Mouse (Mus musculus): ENCODE data around the gene Etnk2. TPM values are rescaled to one million over a fixed set of nuclear protein-coding genes. Genes with fewer than 3 reads are reported as not detected.
A peak's percentile ranks its signal among the peaks of the same experiment; 100 is the strongest.
"Not testable (repeated sequence)": the region's sequence is repeated elsewhere in the genome, so short reads cannot be mapped to it uniquely, and the experiment has no call there.

Etnk2 gene
- 1 to 10 TPM; 1.8 to 2.7 TPM for total RNA-seq (2021)

DNA sequence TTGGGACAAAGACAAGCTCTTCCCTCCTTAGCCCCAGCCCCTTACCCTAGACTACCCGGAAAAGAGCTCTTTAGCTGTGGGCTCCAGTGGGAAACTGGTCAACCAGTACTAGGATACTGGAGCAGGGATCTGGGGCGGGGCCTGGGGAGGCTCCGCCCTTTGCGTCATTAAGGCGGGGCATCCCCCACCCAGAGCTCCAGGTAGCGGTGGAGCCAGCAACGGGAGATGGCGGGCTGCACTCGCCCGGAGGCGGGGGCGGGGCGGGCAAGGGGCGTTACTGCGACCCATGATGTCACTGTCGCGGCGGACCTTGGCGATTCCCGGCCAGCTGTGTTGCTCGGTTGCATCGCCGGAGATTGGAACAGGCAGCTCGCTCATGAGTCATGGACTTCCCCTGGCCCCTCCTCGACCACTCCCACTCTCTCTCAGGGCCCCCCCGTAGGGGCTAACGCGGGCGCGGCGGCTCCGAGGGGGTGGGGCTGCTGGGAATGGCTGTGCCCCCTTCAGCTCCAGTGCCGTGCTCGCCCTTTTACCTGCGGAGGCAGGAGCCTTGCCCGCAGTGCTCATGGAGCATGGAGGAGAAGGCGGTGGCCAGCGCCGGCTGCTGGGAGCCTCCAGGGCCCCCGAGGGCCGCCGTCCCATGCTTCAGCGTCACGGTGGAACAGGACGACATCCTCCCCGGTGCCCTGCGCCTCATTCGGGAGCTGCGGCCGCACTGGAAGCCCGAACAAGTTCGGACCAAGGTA is at the start of gene Etnk2:
Gene Etnk2 (plus strand): TSS at position 297 of the 746 bp plus-strand sequence.
- DNase-seq (ENCODE audit: extremely low spot score in 1 of 2, low spot score in 1 of 2) = peak; percentile 55 to 62

GRCm38 (mm10) chr1:133314364-133314763 is 49.0 kb upstream of the Etnk2 start:
- peak; percentile 56 to 78 for DNase-seq (ENCODE audit: extremely low spot score in 1 of 2, low spot score in 1 of 2)

DNA sequence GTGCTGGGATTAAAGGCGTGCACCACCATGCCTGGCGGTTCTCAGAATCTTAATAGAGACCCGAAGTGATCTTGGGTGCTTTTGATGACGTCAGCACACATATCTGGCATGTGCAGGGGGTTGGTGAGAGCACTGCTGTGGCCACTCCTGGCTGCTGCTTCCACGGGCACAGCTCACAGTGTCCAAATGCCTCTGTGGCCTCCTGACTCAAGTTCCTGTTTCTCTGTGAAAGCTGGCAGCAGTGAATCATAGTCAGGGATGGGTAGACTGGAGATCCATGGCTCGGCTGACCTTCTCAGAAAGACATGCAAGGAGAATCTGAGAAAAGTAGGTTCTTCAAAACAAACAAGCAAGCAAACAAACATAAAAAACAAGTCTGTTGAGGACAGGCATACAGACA is 47.6 kb upstream of the Etnk2 start:
- no peak for DNase-seq (ENCODE audit: extremely low spot score in 1 of 2, low spot score in 1 of 2)

DNA sequence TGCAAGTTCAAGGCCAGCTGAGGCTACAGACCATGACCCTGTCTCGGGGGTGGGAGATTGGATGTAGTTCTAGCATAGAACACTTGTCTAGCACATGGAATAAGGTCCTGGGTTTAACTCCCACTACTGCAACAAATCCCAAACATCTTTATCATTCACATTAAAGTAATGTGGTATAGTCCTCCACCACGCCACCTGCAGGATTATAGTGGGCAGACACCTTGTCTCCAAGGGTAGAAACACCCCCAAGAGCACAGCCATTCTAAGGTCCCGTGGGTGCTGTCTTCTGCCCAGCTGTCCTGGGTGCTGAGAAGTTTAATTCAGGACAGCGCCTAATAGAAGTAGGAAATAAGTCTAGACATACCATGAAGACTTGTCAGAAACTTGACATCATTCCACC is 46.8 kb upstream of the Etnk2 start:
- no peak for DNase-seq (ENCODE audit: extremely low spot score in 1 of 2, low spot score in 1 of 2)

GRCm38 (mm10) chr1:133317149-133317548 is 46.2 kb upstream of the Etnk2 start:
- DNase-seq (ENCODE audit: extremely low spot score in 1 of 2, low spot score in 1 of 2) = no peak

DNA sequence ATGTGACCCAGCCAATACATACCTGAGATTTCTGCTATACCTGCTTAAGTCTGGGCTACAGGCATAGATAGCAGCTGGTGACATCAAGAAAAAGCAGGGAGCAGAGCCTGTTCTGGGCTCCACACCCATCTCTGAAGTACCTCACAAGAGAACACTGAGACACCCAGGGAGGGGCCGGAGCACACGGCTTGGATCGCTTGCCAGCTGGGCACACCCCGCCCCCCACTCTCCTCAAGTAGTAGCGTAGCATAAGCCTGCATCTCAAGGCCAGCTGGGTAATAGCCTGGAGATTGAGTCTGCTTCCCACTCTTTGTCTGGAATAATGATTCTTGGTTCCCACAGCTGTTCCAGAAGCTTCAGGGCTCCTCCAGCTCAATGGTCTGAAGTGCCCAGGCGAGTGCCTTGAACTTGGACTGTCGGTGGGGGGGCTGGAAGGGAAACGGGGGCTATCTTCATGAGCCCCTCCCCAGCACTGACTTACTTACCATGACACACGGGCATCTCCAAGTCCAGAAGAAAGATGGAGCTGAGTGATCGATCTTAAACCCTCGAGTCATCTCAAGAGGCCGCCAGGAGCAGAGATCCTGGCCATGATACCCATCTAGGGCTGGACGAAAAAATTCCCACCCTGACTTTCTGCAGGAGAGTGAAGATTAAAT is 42.0 kb upstream of the Etnk2 start, which contains the start of gene Kiss1:
Gene Kiss1 (plus strand): TSS at position 609 of the 659 bp plus-strand sequence.
- DNase-seq (ENCODE audit: extremely low spot score in 1 of 2, low spot score in 1 of 2) = peak in 1 of 2 experiments; percentile 26

GRCm38 (mm10) chr1:133323333-133323732 is 40.0 kb upstream of the Etnk2 start:
- no peak for DNase-seq (ENCODE audit: extremely low spot score in 1 of 2, low spot score in 1 of 2)

DNA sequence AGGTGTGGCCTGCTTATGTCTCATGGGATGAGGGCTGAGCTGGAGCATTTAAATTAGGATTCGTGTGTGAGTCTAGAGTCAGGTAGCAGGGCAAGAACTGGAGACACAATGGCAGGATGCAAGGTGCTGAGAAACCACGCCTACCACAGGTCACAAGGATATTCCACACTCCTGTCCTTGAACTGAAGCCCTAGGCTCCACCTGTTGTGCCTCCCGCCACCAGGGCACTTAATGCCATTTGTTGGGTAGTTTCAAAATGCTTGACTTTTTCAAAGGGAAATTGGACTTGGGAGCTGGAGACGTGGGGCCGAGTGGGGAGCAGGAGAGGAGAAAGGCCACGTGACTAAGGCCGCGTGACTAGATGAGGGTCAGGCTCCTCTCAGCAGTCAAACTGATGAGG is 37.4 kb upstream of the Etnk2 start:
- DNase-seq (ENCODE audit: extremely low spot score in 1 of 2, low spot score in 1 of 2) = no peak

DNA sequence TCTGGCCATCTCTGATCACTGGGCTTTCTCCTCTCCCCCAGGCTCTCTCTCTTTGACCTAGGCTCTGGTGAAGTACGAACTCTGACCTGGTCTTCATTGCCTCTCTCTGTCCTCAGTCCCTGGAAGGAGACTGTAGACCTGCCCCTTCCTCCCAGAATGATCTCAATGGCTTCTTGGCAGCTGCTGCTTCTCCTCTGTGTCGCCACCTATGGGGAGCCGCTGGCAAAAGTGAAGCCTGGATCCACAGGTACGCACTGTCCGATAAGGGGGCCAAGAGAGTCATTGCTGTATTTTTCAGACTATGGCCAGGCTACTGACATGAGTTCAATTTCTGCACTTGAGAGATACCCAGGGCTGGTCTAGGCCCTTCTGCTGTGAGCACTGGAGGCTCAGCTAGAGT is 36.3 kb upstream of the Etnk2 start:
- no peak for DNase-seq (ENCODE audit: extremely low spot score in 1 of 2, low spot score in 1 of 2)

- DNase-seq (ENCODE audit: extremely low spot score in 1 of 2, low spot score in 1 of 2) = no peak
Measured at GRCm38 (mm10) chr1:133328299-133328795, 35.0 kb upstream of the Etnk2 start.

- no peak for DNase-seq (ENCODE audit: extremely low spot score in 1 of 2, low spot score in 1 of 2)
Measured at GRCm38 (mm10) chr1:133328896-133329637, 34.3 kb upstream of the Etnk2 start.

- no peak for DNase-seq (ENCODE audit: extremely low spot score in 1 of 2, low spot score in 1 of 2)
Measured at GRCm38 (mm10) chr1:133329638-133329964, 33.8 kb upstream of the Etnk2 start.

GRCm38 (mm10) chr1:133331142-133331541 is 32.2 kb upstream of the Etnk2 start:
- DNase-seq (ENCODE audit: extremely low spot score in 1 of 2, low spot score in 1 of 2) = no peak

- no peak for DNase-seq (ENCODE audit: extremely low spot score in 1 of 2, low spot score in 1 of 2)
Measured at GRCm38 (mm10) chr1:133332656-133333430, 30.5 kb upstream of the Etnk2 start.

- no peak for DNase-seq (ENCODE audit: extremely low spot score in 1 of 2, low spot score in 1 of 2)
Measured at GRCm38 (mm10) chr1:133333937-133334336, 29.4 kb upstream of the Etnk2 start.

DNA sequence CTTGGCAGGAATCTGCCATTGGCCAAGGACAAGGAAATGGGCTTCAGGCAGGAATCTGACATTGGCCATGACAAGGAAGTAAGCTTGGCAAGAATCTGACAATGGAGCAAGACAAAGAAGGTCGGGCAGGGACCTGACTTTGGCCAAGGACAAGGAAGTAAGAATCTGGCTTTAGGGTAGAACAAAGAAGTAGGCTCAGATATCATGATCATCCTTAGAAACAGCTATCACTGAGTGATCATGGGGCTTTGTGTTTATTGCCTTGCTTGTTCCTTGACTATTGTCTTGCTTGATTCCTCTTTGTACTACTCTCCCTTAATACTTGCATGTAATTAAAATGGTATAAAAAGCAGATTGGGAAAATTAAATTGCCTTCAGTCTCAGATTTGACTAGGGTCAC is 23.0 kb upstream of the Etnk2 start:
- not testable (repeated sequence) for DNase-seq (ENCODE audit: extremely low spot score in 1 of 2, low spot score in 1 of 2)

- DNase-seq (ENCODE audit: extremely low spot score in 1 of 2, low spot score in 1 of 2) = no peak
Measured at GRCm38 (mm10) chr1:133344357-133344756, 19.0 kb upstream of the Etnk2 start.

DNA sequence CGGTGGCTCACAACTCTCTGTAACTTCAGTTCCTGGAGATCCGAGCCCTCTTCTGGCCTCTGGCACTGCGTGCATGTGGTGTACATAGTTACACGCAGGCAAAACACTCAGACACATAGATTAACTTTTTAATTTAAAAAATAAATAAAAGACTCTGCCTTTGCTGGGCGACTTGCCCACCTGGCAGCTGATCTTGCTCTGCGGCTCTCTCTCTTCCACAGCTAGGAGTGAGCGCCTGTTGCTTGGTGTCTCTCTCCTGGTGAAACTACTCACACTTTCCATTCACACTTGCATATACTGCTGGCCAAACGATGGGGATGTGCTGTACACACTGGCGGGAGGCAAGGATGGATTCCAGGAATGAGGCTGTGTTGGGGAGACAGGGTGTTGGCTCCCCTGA is 16.8 kb upstream of the Etnk2 start:
- DNase-seq (ENCODE audit: extremely low spot score in 1 of 2, low spot score in 1 of 2) = no peak

DNA sequence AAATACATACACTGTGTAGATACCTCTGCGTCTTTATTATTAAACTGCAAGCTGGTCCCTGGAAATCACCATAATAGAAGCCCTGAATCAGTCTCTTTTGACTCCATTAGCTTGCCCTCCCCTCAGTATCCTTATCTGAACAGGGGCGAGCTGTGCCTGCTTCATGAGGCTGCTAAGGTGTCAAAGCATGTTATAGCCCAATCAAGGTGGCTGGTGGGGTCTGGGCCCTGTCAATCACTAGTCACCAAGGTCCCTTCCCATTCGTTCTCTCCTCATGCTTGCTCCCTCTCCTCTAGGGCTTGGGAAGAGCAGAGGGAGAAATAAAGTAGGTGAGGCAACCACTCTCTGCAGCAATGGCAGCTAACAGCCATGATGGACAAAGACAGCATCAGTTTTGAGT is 16.1 kb upstream of the Etnk2 start:
- no peak for DNase-seq (ENCODE audit: extremely low spot score in 1 of 2, low spot score in 1 of 2)

GRCm38 (mm10) chr1:133347693-133348520 is 15.5 kb upstream of the Etnk2 start:
- no peak for DNase-seq (ENCODE audit: extremely low spot score in 1 of 2, low spot score in 1 of 2)

Measured in layer of hippocampus, postnatal 25 days (tissue).